Mouse (Mus musculus) heart, postnatal 10 days (tissue): ENCODE data around the gene Ptafr. TPM values are rescaled to one million over a fixed set of nuclear protein-coding genes. Genes with fewer than 3 reads are reported as not detected.

ENCODE experiments used
- DNase-seq, 2 experiments: peaks; one replicate each; pipeline ENCODE4 v3.0.0; 2021
- intact Hi-C: fragments of 180-260 bp; cut with DNase I; formaldehyde crosslinking; loops from one replicate; pipeline ENCODE4 v1.15.1; 2025
- total RNA-seq, 2 experiments: library from RNA; stranded (reverse); gene quantifications; 2 replicates each; pipeline ENCODE4 v1.2.3; 2021

Gene Ptafr
- 1 to 10 TPM; 1.1 to 1.7 TPM for total RNA-seq

GRCm38 (mm10) chr4:132563965-132564364 is at the start of gene Ptafr:
Gene Ptafr (plus strand): TSS chr4:132564067.
- intact Hi-C loops: loop anchor here (5.0 kb wide), 1 partner anchor 53 kb away; no protein-coding TSS in a partner anchor
- DNase-seq: peak; percentile 38 to 39

DNA sequence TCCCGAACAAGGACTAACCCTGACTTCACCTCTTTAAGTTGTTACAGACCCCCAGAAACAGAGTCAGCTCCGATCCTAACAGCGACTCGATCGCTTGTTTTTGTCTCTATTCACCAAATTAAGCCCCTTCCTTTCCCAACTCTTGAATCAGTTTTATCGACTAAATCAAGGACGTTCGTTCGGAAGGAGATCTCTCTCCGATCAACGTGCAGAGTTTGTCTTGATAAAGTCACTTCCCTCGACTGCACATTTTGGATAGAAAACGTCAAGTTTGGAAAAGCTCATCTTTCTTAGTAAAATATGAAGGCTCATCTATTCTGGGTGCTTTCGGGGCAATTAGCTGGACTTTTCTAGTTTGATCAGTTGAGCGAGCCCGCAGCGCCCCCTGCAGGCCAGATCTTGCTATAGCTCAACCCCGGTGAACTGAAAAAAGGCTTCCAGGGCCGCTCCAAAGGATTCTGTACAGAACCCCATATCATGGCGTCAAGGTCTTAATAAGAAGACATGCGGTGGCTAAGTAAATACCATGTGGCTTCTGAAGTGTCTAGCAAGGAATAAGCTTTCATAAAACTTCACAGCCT is 49.2 kb upstream of the Ptafr start:
- peak; percentile 89 to 93 for DNase-seq
- intact Hi-C loops: loop anchor here (2.0 to 10.0 kb wide), 6 partner anchors 50 to 310 kb away; partner anchors contain the start of genes Rcc1 and Taf12

DNA sequence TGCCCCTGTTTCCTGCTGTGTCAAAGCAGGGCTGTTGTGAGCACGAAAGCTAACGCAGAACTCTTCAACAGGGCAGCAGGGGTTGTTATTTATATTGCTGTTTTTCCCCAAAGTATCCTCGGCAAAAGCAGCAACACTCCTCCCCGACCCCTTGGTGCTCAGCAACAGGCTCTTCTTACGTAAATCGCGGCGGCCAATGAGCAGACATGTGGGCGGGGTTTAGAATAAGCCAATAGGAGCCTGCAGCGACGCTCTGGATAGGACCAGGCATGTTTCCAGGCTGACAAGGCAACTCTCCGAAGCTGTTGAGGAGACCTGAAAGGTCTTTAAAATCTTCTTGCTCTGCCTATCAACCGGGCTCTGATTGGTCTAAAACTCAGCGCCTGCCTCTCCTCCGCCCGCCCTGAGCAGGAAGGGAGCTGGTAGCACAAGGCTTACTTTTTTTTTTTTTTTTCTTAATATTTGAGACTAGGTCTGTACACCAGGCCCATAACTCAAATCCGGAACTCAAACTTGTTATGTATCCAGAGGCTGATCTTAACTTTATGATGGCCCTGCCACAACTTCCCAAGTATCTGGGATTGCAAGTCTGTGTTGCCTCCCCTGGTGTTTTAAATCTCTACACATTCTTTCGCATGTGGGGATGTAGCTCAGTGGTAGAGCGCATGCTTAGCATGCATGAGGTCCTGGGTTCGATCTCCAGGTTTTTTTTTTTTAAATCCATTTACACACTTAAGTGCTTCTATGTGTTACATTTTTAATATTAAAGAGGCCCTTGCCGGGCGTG is 48.3 kb upstream of the Ptafr start:
- peak; percentile 96 for DNase-seq
- intact Hi-C loops: loop anchor here (2.0 to 10.0 kb wide), 2 partner anchors 51 to 311 kb away; no protein-coding TSS in a partner anchor

DNA sequence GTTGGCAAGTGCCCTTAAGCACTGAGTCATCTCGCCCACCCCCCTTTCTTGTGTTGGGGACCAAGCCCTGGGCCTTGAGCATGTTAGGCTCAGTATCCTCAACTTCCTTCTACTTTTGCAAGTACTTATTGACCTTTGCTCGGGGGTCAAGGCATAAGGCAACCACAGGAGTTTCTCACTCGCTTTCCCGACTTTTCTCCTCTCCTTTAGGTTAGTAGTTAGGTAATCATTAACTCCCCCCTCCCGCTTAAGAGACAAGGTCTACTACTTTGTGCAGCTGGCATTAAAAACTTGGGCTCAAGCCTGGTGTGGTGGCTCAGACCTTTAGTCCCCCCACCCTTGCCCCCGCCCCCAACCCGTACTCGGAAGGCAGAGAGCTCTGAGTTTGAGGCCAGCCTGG is 45.8 kb upstream of the Ptafr start:
- intact Hi-C loops: loop anchor here (10.0 kb wide), 1 partner anchor 313 kb away; no protein-coding TSS in a partner anchor
- DNase-seq: no peak

DNA sequence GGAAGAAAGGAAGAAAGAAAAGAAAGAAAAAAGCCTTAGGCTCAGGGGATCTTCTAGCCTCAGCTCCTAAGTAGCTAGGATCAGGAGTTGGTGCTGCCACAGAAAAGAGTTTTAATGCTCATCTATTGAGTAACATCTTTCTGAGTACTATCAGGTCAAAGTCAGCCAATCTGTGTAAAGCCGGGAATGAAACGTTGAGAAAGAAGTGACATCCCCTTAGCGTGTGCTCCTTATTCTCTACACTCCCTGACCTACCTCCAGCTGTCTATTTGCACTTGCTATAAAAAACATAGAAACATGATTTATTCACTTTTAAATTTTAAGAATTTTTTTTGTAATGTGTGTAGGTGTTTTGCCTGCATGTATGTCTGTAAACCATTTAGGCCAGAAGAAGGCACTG is 44.7 kb upstream of the Ptafr start:
- no peak for DNase-seq
- intact Hi-C loops: loop anchor here (10.0 kb wide), 1 partner anchor 314 kb away; no protein-coding TSS in a partner anchor

GRCm38 (mm10) chr4:132524321-132524741 is 39.5 kb upstream of the Ptafr start:
- DNase-seq: no peak
- intact Hi-C loops: no loop called here

DNA sequence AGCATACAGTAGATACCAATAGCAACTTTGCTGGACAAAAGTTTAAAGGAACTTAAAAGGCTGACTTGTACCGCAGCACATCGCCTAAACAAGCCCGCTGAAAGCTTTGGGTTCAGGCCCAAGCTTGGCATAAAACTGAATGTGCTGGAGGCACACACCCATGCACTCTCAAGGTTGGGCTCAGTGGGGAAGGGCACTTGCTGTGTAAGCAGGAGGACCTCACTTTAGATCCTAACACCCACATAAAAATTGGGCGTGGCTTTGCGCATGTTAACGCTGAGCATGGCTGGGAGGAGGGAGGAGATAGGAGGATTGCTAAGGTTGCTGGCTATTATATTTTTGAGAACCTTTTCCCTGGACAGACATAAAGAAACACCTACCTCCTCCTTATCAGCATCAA is 39.1 kb upstream of the Ptafr start:
- intact Hi-C loops: no loop called here

GRCm38 (mm10) chr4:132526678-132527077 is 37.2 kb upstream of the Ptafr start:
- no peak for DNase-seq

More for the DNA sequence above, 39.1 kb upstream of the Ptafr start:
- DNase-seq: peak in 1 of 2 experiments; percentile 33

GRCm38 (mm10) chr4:132527917-132528522 is 35.8 kb upstream of the Ptafr start:
- intact Hi-C loops: loop anchor here (1.0 kb wide), 1 partner anchor 35 kb away; no protein-coding TSS in a partner anchor
- DNase-seq: no peak

More at GRCm38 (mm10) chr4:132526678-132527077, 37.2 kb upstream of the Ptafr start:
- intact Hi-C loops: loop anchor here (1.0 kb wide), 1 partner anchor 33 kb away; no protein-coding TSS in a partner anchor

DNA sequence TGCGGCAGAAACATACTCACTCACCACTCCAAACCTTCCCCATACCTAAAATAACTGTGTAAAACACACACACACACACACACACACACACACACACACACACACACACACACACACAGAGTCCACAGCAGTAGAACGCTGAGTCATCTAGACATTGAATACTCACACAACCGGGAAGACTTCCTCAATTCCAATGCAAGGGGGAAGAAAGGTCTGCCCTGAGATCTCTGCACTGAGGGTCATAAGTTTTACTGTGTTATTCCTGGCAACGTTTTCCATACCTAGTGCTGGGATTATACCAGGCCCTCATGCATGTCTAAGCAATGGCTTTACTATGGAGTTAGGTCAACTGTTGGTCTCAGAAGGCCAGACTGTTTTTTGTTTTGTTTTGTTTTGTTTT is 34.5 kb upstream of the Ptafr start:
- intact Hi-C loops: no loop called here
- DNase-seq: no peak

DNA sequence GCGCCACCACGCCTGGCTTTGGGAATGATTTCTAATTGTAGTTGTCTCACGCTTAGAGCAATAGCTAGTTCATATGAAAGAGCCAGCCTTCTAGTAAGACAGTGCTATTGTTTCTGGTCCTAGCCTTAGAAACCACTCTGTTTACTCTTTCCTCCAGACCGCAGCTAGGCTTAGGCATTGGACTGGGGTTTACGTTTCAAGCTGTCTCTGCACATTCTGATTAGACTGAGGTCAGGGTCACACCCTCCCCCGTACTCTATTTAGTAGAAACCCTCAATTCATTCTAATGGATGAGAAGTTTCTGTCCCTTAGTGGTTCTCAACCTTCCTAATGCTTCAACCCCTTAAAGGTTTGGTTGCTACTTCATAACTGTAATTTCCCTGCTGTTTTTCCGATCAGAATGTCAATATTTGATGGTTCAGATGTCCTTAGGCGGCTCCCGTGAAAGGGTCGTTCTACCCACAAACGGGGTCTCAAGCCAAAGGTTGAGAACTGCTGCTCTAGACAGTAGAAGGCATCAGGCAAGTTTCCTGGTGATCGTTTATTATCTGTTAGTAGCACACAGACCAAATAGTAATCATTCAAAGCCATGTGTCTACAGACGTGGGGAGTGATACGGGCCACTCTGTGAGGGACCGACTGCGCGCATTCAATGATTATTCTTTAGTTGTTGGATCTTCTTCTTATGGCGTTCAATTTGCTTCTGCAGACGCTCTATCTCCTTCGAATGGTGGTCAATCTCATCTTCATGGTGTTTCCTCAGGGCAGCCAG is 33.6 kb upstream of the Ptafr start:
- intact Hi-C loops: no loop called here

GRCm38 (mm10) chr4:132532496-132532895 is 31.4 kb upstream of the Ptafr start:
- DNase-seq: peak; percentile 43 to 63
- intact Hi-C loops: no loop called here

More for the DNA sequence above, 33.6 kb upstream of the Ptafr start:
- DNase-seq: no peak

DNA sequence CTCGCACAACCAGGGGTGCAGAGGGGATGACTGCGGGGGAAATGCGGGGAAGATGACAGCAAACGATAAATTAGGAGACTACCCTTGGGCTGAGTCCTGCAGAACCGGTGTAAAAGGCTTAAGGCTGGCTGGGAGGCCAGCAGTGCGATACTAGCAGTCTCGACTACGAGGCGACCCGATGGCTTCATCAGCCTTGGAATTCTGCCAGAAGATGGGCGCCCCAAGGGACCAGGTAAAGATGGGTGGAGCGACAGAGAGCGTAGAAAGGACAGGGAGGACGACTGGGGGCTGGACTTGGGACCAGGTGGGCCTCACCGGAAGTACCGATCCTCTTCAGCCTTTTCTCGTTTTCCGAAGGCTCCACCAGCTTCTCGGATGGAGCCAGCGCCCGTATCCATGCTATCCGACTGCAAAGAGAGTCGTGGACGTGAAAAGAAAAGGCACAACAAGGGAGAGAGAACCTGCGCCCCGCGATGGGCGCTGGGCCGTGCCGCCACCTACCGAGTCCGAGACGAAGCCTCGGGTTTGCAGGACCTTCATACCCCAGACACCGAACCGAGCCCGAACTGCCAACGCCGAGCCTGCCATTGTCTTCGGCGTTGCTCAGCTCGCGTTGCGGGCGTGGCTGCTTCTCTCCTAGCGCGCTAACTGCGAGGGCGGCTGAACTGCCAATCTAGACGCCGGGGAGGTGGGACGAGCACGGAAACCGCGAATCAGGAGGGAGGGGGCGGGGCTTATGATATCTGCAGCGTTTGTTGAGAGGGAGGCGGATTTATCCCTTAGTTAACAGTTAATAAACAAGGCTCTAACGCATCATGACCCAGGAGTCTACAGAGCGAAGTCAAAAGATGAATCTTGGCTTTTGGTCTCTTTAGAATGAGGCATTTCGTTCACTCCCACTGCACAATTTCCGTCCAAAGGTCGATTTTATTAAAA is 30.6 kb upstream of the Ptafr start, which contains the start of gene Atpif1:
Atpif1 (minus strand) TSS at position 679 of the 936 bp plus-strand sequence.
- intact Hi-C loops: no loop called here
- DNase-seq: peak; percentile 92 to 93

GRCm38 (mm10) chr4:132535406-132536121 is 28.3 kb upstream of the Ptafr start, which contains the start of gene Dnajc8:
Gene Dnajc8 (plus strand): TSS chr4:132535550.
- DNase-seq: peak; percentile 96 to 98
- intact Hi-C loops: no loop called here

- intact Hi-C loops: no loop called here
Measured at GRCm38 (mm10) chr4:132539481-132539880, 24.4 kb upstream of the Ptafr start.

DNA sequence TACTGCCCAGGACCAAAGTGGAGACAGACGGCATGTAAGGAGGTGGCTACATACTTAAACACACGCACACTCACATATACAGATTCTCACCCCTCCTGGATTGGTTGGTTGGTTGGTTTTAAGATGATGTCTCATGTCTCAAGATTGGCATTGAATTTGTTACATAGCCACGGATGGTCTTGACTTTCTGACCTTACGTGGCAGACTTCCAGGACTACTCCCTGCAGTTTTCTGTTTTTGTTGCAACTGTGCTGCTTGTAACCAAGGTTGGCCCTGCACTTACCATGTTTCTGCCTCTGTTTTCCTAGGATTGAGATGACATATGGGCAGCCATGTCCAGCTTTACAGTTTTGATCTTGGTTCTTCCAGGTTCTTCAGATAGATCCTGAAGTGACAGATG is 22.5 kb upstream of the Ptafr start:
- intact Hi-C loops: no loop called here
- no peak for DNase-seq

More at GRCm38 (mm10) chr4:132539481-132539880, 24.4 kb upstream of the Ptafr start:
- no peak for DNase-seq

DNA sequence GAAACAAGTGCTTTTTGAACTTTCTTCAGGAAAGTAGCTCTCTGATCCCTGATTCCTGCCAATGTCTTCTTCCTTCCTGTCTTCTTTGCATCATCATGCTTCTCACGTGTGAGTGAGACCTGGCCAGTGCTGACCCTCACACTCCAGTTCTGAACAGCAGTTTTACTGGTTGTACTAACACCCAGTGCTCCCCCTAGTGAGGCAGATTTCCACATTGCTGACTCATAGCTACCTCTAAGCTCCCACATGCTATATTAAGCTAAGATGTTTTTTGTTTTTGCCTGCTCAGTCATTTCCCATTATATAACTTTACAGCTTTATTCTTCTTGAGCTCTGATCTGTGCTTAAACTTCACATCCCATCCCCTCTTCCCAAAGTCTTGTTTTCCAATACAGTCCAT is 21.1 kb upstream of the Ptafr start:
- intact Hi-C loops: no loop called here
- no peak for DNase-seq

- intact Hi-C loops: loop anchor here (1.0 to 2.0 kb wide), 2 partner anchors 90 to 131 kb away; no protein-coding TSS in a partner anchor
- DNase-seq: peak; percentile 83 to 87
Measured at GRCm38 (mm10) chr4:132545851-132546250, 18.0 kb upstream of the Ptafr start.
